Mouse (Mus musculus) cerebellum, adult 2 months (tissue): ENCODE measurements around the gene Acbd4.

Source experiments
- CTCF ChIP-seq: fragments of 200-500 bp; IDR thresholded peaks from 2 replicates; pipeline ENCODE4 v1.5.1; 2011; ENCODE audit warnings: low read depth, mild to moderate bottlenecking, control low read depth, low read length, moderate library complexity, borderline replicate concordance; ENCODE audit not compliant: insufficient read depth
- POLR2A ChIP-seq: fragments of 200-500 bp; IDR thresholded peaks from 2 replicates; pipeline ENCODE4 v1.6.1; 2011; ENCODE audit warnings: low read length, control low read depth, borderline replicate concordance; ENCODE audit not compliant: insufficient read depth

- no peak for TF ChIP-seq CTCF
- TF ChIP-seq POLR2A = no peak
These were observed 2.0 kb upstream of the Acbd4 start for GRCm38 (mm10) chr11:103099352-103099940.
